Mouse (Mus musculus) gastrocnemius, postnatal 4 days (tissue): ENCODE results near the gene Apoe. TPM values are rescaled to one million over a fixed set of nuclear protein-coding genes. Genes with fewer than 3 reads are reported as not detected.

ENCODE experiments used
- DNase-seq, 2 experiments: peaks; one replicate each; pipeline ENCODE4 v3.0.0; 2021 to 2022; ENCODE audit warnings: low spot score in 2 of 2, mixed read lengths in 2 of 2
- total RNA-seq, 2 experiments: library from RNA; stranded (reverse); gene quantifications; 2 replicates each; pipeline ENCODE4 v1.2.3; 2021

The Apoe gene
- total RNA-seq, 2 experiments from 2014 or later: 136 to 167 TPM

DNA sequence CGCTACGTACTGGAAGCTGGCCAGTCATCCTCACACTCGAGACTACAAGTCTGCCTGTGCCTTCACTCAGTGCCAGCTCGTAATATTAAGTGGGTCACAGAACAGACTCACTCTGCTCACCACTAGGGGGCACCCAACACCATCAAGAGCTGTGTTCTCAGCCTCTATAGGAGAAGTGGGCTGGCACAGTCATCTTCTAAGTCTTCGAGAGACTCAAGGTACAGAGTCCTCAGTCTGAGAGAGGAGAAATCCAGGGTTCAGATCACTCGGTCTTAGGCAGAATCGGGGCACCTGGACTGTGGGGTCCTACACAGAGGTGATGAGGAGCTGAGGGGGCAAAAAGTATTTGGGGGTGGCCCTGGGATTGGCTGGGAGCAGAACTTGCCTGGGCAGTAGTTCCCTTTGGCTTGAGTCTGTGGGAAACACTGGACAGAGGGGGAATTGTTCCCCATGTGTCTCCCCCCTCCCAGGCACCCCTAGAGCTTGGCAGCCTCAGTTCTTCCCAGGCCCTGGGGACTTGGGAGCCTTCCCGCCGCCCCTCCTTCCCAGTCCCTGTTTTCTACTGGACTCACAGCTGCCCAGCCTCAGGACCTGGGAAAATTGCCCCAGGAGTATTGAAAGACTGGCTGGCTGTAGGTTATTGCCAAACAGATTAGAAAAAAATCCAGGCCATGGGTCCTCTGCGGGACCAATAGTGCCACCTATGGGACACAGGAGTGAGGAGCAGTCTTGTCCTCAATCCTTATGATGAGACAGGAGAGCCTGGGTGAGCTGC, 29.9 kb downstream of the Apoe start:
- DNase-seq: peak; percentile 77 to 91

DNA sequence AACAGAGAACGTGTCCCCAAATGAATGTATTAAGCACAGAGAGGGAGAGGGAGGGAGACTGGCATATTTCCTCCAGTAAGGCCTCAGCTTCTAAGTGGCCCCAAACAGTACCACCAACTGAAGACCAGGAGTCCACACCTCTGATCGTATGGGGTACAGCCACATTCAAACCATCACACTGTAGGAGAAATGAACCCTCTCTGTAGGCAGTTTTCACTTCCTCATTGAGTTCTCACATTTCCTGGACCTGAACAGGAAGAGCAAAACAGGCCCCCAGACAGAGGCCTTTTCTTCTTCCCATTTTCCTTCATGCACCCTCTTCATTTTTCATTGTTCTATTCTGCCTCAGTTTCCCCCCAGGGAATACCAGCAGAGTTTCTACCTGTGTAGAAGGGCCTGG, 31.6 kb downstream of the Apoe start:
- DNase-seq: no peak

DNA sequence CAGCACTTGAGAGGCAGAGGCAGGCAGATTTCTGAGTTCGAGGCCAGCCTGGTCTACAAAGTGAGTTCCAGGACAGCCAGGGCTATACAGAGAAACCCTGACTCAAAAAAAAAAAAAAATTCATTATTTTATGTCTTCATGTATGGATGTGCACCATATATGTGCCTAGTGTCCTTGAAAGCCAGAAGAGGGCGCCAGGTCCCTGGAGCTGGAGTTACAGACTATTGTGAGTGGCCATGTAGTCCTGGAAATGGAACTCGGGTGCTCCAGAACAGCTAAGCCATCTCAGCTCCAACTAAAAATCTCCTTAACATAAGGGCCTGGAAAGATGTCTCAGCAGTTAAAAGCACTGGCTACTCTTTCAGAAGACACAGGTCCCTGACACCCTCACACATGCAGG, 32.2 kb downstream of the Apoe start:
- no peak for DNase-seq

DNA sequence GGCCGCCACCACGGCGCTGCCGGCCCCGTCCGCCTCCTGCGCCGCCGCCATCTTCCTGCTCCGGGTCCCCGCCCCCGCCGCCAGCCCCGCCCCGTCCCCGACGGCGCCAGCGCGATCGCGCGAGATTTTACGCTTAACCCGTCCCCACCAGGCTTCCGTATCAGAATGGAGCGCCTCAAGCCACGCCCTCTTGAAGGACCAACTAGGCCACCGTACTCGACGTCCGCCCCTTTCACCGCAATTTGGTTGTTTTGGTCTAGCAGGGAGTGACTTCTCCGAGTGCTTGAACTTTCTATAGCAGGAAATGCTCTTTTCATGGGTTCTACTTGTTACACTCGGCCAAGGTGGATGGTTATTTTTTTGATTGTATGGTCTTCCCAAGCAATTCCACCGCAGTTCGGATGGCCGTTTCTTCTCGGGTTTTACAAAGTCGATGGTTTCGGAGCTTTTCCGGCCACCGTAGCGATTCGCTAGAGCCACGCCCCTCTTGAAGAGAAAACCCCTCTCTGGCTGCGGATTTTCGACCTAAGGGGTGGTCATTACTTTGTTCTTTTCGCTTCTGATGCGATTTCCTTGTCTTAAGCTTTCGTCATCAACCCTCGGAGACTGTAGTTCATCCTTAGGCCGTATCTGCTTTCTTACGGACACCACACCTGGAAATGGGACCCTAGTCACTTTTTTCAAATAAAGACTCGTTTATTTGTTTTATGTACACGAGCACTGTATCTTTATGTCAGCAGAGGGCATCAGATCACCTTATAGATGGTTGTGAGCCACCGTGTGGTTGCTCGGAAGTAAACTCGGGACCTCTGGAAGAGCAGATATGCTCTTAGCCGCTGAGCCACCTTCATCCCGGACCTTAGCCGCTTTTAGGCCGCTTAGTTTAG, 33.8 kb downstream of the Apoe start, which contains the start of gene Clptm1:
Gene Clptm1 (minus strand): TSS at position 79 of the 887 bp plus-strand sequence.
- peak; percentile 94 to 97 for DNase-seq

DNA sequence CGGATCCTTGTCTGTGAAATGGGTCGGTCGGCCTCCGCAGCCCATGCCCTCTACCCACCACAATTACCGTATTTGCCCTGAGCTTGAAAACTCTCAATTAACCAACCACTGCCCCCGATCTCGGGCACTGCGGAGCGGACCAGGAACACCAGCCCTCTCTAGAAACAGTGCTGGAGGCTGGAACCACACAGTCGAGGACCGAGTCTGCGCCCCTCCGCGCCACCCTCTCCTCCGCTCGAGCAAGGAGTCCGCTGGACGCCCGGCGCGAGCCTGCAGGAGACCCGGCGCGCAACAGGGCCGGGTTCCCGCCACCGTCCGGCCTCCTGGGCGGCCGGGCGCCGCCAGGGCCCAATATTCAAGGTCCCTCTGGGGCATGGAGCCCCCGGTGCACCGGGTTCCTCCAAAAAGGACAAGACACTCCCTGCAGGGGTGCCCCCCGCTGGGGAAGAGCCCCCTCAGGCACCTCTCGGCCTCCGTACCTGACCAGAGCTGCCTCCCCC, 34.5 kb downstream of the Apoe start:
- DNase-seq: no peak

DNA sequence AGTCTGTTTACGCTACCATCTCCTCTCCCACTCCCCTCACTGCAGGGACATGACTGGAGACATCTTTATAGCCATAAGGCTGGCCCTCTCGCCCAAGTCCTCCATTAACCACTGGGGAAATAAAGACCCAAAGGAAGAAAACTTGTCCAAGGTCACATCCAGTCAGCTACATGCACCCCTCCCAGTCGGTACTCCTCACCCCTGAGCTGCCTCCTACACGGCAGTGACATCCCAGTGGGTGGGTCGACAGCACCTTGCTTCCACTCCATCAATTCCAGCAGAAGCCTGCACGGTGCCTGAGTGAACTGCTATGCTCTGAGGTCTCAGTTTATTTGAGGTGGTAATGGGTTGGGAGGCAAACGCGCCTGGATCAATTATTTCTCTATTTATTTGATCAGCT, 35.0 kb downstream of the Apoe start:
- no peak for DNase-seq

DNA sequence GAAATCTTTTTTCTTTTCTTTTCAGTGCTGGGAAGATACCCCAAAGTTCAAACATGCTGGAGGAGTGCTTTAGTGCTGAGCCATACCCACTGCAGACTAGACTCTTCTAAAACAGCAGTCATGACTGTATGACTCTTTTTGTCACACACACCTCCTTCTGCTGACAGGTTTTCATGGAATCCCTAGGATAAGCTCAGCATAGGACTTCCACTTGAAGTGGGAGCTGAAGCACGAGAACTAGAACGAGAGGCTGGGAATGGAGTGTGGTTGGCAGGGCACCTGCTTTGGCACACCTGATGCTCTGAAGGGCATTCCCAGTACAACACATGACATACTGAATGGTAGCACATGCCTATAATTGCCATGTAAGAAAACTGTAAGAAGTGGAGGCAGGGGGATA, 46.4 kb downstream of the Apoe start:
- no peak for DNase-seq

DNA sequence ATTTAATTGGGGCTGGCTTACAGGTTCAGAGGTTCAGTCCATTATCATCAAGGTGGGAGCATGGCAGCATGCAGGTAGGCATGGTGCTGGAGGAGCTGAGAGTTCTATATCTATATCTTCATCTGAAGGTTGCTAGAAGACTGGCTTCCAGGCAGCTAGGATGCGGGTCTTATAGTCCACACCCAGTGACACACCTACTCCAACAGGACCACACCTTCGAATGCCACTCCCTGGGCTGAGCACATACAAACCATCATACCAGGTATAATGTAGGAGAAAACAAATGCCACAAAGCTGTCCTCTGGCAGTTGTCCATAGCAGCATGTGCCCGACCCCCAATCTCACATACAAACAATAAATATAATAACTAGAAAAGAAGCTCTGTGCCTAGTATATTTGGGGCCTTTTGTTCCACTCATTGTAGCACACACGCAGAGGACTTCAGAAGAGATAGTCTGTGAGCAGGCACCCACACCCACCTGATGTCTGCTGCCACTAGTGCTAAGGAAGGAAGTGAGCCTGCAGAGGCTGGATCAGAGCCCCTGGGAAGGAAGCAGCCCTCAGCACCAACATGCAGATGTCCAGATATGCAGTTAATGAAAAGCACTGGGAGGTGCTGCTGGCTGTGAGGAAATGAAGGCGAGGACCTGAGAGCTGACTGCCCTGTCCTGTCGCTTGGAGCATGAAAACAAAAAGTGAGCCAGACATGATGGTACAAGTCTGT, 47.8 kb downstream of the Apoe start:
- DNase-seq: no peak

Other genes starting within 250 kb of the Apoe start
- 10 to 100 TPM; 18.9 to 20.5 TPM for gene Mark4, start 240.4 kb downstream of the Apoe start, total RNA-seq
- gene Exoc3l2, start 235.9 kb downstream of the Apoe start, total RNA-seq: under 1 TPM; 0.65 to 0.83 TPM
- gene Bloc1s3, start 190.8 kb downstream of the Apoe start, total RNA-seq: 1 to 10 TPM; 1.9 to 2.3 TPM
- 10 to 100 TPM; 27.3 to 30.6 TPM for gene Trappc6a, start 190.8 kb downstream of the Apoe start, total RNA-seq
- gene Nkpd1, start 181.3 kb downstream of the Apoe start, total RNA-seq: under 1 TPM; 0.10 to 0.12 TPM
- 10 to 100 TPM; 44.7 to 46.6 TPM for gene Ppp1r37, start 136.1 kb downstream of the Apoe start, total RNA-seq
- gene Zfp296, start 121.9 kb downstream of the Apoe start, total RNA-seq: under 1 TPM in 1 of 2 experiments, not detected in 1; 0.17 TPM
- 10 to 100 TPM; 52.3 to 56.4 TPM for gene Gemin7, start 121.6 kb downstream of the Apoe start, total RNA-seq
- gene Clasrp, start 94.7 kb downstream of the Apoe start, total RNA-seq: 10 to 100 TPM; 29.9 to 32.8 TPM
- 10 to 100 TPM; 10.4 to 10.7 TPM for gene Relb, start 69.8 kb downstream of the Apoe start, total RNA-seq
- 10 to 100 TPM; 51.9 to 62.0 TPM for gene Clptm1, start 34.2 kb downstream of the Apoe start, total RNA-seq
- gene Apoc2, start 21.2 kb downstream of the Apoe start, total RNA-seq: 1 to 10 TPM in 1 of 2 experiments, under 1 TPM in 1; 0.88 to 2.1 TPM
- gene Gm44805, start 17.8 kb downstream of the Apoe start, total RNA-seq: not detected
- gene Apoc4, start 17.7 kb downstream of the Apoe start, total RNA-seq: 1 to 10 TPM in 1 of 2 experiments, under 1 TPM in 1; 0.42 to 4.7 TPM
- 10 to 100 TPM in 1 of 2 experiments, 1 to 10 TPM in 1; 1.7 to 14.7 TPM for gene Apoc1, start 6.5 kb downstream of the Apoe start, total RNA-seq
- 10 to 100 TPM; 68.4 to 72.0 TPM for gene Tomm40, start 16.2 kb upstream of the Apoe start, total RNA-seq
- 10 to 100 TPM; 21.1 to 23.2 TPM for gene Nectin2, start 51.3 kb upstream of the Apoe start, total RNA-seq
- gene Bcam, start 71.8 kb upstream of the Apoe start, total RNA-seq: 100 to 1,000 TPM; 119 to 144 TPM
- gene Cblc, start 97.6 kb upstream of the Apoe start, total RNA-seq: under 1 TPM; 0.76 to 0.96 TPM
- gene Bcl3, start 123.6 kb upstream of the Apoe start, total RNA-seq: 1 to 10 TPM; 5.1 to 5.7 TPM
- gene Gm19345, start 152.8 kb upstream of the Apoe start, total RNA-seq: not detected
- gene Ceacam16, start 162.1 kb upstream of the Apoe start, total RNA-seq: not detected
- not detected for gene Ceacam19, start 188.8 kb upstream of the Apoe start, total RNA-seq
- 10 to 100 TPM; 22.3 to 23.0 TPM for gene Pvr, start 222.0 kb upstream of the Apoe start, total RNA-seq